In genomic region chr10:80940320-80940987, GRCm38 (mm10) we compare ENCODE assay signal across 8 mouse cellular contexts. TPM values are rescaled to one million over a fixed set of nuclear protein-coding genes. Genes with fewer than 3 reads are reported as not detected.
A peak's percentile ranks its signal among the peaks of the same experiment; 100 is the strongest.
DNase-seq lines count a peak whose midpoint lies in the region; ATAC-seq lines count a peak whose summit lies in the region.

No protein-coding gene starts in this region.

- no peaks in the 10 kb centered on the region for H3K9me3 ChIP-seq in heart, embryonic 10.5 days

- H3K36me3 ChIP-seq in heart, embryonic 10.5 days, result no peaks in the 10 kb centered on the region

- peaks cover 85% of the 10 kb centered on the region for H3K4me1 ChIP-seq in heart, embryonic 10.5 days

- peak overlapping the region; percentile 91 for H3K27ac ChIP-seq in heart, embryonic 10.5 days

- DNase-seq in CD4-positive, CD25-positive, alpha-beta regulatory T cell, adult 2 months (ENCODE audit: low read depth, low spot score), result peak; percentile 20
- DNase-seq in heart, embryonic 10.5 days (ENCODE audit: low spot score), result peak; percentile 96
- peak; percentile 91 for DNase-seq in kidney, adult 9 months
- DNase-seq in lung, postnatal 25 days (ENCODE audit: low spot score), result peak; percentile 87
- peak; percentile 76 for DNase-seq in yolk sac, embryonic 10.5 days (ENCODE audit: low spot score)
- DNase-seq in spleen, adult 18-20 months, result no peak

- 20% methylated on average over 8 of the region's 8 CpGs for WGBS in heart, embryonic 10.5 days

- no peak for ATAC-seq in CD4-positive, CD25-positive, alpha-beta regulatory T cell, adult 4 months
- 0 out of 2 replicates have a peak, but pooled peaks have one; percentile 9 for ATAC-seq in common myeloid progenitor, adult 5-6 weeks (replicated peaks; ENCODE audit: low read depth, poor library complexity, severe bottlenecking)

- H3K27me3 ChIP-seq in heart, embryonic 10.5 days (ENCODE audit: insufficient read depth, poor library complexity, severe bottlenecking), result peaks cover 31% of the 10 kb centered on the region

- peak overlapping the region; percentile 53 for H3K4me3 ChIP-seq in heart, embryonic 10.5 days

RNA-seq across cellular contexts. Expression of gene Gadd45b, which starts 10.6 kb away (rescaled TPM):
- polyA plus RNA-seq in CD4-positive, CD25-positive, alpha-beta regulatory T cell, adult 4 months (2017; shearing (Covaris generic)), result 10 to 100 TPM; 25.3 to 38.9 TPM
- 6.9 and 7.5 TPM in 2 replicates for total RNA-seq in common myeloid progenitor, adult 5-6 weeks (2017)
- 17.1 and 20.1 TPM in 2 replicates for polyA plus RNA-seq in heart, embryonic 10.5 days (2016; fragmentation: Nextera tagmentation; extraction: Ambion mirVana)

RNA-seq across cellular contexts. Expression of gene Lmnb2, which starts 22.4 kb away (rescaled TPM):
- 1 to 10 TPM; 3.3 to 4.7 TPM for polyA plus RNA-seq in CD4-positive, CD25-positive, alpha-beta regulatory T cell, adult 4 months (2017; shearing (Covaris generic))
- total RNA-seq in common myeloid progenitor, adult 5-6 weeks (2017), result 44.0 and 46.6 TPM in 2 replicates
- 39.7 and 47.3 TPM in 2 replicates for polyA plus RNA-seq in heart, embryonic 10.5 days (2016; fragmentation: Nextera tagmentation; extraction: Ambion mirVana)

RNA-seq across cellular contexts. Expression of gene Timm13, which starts 39.7 kb away (rescaled TPM):
- polyA plus RNA-seq in CD4-positive, CD25-positive, alpha-beta regulatory T cell, adult 4 months (2017; shearing (Covaris generic)), result 100 to 1,000 TPM; 212 to 257 TPM
- total RNA-seq in common myeloid progenitor, adult 5-6 weeks (2017), result 40.2 and 52.3 TPM in 2 replicates
- 348 and 363 TPM in 2 replicates for polyA plus RNA-seq in heart, embryonic 10.5 days (2016; fragmentation: Nextera tagmentation; extraction: Ambion mirVana)

Comparison
In these comparisons a context has a peak if more than half of its experiments do, and no peak if none do; other contexts are left out.
1. DNase-seq: peak in CD4-positive, CD25-positive, alpha-beta regulatory T cell, adult 2 months (single experiment), heart, embryonic 10.5 days (single experiment), kidney, adult 9 months (single experiment), lung, postnatal 25 days (single experiment) and yolk sac, embryonic 10.5 days (single experiment); none in spleen, adult 18-20 months (0 of 2).